Mouse (Mus musculus) brain, embryonic 14.5 days (tissue): ENCODE data around the gene Unc119b. TPM values are rescaled to one million over a fixed set of nuclear protein-coding genes. Genes with fewer than 3 reads are reported as not detected.
"Not testable (repeated sequence)": the region's sequence is repeated elsewhere in the genome, so short reads cannot be mapped to it uniquely, and the experiment has no call there.

Source experiments
- DNase-seq: peaks from one replicate; pipeline ENCODE4 v3.0.0-alpha.2; 2011; ENCODE audit warnings: low read depth
- CTCF ChIP-seq: fragments of 200-500 bp; IDR thresholded peaks from 2 replicates; pipeline ENCODE4 v1.5.1; 2012; ENCODE audit warnings: inconsistent platforms, mild to moderate bottlenecking, moderate library complexity, borderline replicate concordance; ENCODE audit not compliant: insufficient read depth, insufficient read length; ENCODE audit errors: extremely low read depth
- POLR2A ChIP-seq: fragments of 200-500 bp; IDR thresholded peaks from 2 replicates; pipeline ENCODE4 v1.6.1; 2012; ENCODE audit warnings: mild to moderate bottlenecking, inconsistent platforms, borderline replicate concordance; ENCODE audit not compliant: poor library complexity, insufficient read depth, insufficient read length, severe bottlenecking; ENCODE audit errors: extremely low read depth
- polyA plus RNA-seq: library from polyadenylated mRNA; depleted of rRNA; stranded (reverse); fragments of >200 nt; gene quantifications from 2 replicates; pipeline ENCODE4 v1.2.3, GENCODE M21; 2012

Unc119b gene
- polyA plus RNA-seq, 1 experiment = 49.7 TPM

DNA sequence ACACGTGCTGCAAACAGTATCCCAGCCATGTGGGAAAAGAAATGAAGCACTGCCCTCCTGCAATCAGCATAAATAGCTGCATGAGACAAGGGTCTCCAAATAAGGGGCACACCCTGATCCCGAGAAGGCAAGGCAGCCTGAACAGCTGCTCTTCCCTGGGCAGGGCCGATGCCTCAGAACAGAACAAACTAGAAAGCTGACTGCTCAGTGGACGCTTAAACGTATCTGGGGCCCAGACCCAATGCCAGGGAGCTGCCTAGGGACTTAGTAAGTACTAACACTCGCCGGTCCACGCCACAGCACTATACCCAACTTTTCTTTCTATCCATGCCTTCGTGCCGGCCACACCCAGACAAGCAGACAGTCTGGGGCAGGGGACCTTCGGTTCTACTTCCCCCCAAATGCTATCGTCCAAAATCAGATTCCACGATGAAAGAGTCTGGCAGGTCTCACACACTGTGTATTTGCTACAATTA, 20.4 kb upstream of the Unc119b start:
- no peak for TF ChIP-seq CTCF
- TF ChIP-seq POLR2A = no peak

DNA sequence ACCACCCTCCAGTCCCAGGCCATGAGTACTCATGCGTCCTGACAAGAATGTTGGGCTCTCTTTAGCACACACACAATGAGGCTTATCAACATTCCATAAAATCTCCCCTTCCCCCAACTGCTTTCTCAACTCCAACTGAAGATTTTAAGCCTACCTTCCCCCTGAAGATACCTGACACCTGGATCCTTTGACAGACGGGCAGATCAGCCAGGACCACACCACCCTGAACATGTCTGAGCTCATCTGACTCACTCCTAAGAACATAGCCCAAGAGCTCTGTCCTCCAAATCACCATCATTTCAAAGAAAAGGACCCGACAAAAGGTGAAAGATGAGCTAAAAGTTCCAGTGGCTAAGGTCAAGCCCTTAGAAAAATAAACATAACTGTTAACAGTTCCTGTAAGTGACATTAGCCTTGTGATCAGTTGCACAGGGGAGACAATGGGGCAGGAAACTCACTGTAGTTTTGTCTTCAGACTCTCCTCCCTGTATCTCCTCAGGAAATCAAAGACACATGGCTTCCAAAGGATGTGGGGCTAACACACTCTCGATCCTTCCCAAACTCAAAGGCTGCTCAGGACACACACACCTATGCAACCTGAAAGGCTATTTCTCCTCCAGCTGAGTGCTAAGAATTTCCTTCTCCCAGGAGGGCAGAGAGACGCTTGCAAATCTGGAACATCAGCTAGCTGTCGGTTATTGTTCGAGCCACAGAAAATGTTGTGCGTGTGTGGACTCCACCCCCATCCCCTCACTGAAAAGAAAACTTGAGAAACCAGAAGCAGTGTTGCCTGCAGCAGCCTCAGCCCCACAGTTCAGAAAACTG, 17.6 kb upstream of the Unc119b start:
- no peak for TF ChIP-seq POLR2A
- TF ChIP-seq CTCF = no peak
- no peak for DNase-seq

More for the DNA sequence above, 20.4 kb upstream of the Unc119b start:
- no peak for DNase-seq

GRCm38 (mm10) chr5:115151457-115151856, 16.7 kb upstream of the Unc119b start:
- DNase-seq = no peak
- TF ChIP-seq CTCF (no peak), POLR2A (no peak)

DNA sequence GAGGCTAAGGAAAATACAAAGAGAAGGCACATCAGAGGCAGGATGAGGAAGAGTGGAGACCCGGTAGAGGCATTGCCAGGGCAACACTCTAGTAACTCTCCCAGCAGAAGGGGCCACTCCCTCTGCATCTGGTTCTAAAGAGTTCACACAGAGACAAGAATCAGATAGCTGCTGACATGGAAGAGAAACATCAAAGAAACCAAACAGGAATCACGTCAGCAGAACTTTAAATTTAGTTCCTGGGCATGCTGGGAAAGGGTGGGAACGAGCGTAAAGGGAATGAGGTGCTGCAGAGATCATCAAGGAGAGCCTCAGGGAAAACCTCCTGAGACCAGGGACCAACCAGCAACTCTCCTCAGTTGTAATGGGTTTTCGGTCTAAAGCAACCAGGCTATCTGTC, 16.2 kb upstream of the Unc119b start:
- no peak for TF ChIP-seq POLR2A
- no peak for TF ChIP-seq CTCF
- DNase-seq = no peak

DNA sequence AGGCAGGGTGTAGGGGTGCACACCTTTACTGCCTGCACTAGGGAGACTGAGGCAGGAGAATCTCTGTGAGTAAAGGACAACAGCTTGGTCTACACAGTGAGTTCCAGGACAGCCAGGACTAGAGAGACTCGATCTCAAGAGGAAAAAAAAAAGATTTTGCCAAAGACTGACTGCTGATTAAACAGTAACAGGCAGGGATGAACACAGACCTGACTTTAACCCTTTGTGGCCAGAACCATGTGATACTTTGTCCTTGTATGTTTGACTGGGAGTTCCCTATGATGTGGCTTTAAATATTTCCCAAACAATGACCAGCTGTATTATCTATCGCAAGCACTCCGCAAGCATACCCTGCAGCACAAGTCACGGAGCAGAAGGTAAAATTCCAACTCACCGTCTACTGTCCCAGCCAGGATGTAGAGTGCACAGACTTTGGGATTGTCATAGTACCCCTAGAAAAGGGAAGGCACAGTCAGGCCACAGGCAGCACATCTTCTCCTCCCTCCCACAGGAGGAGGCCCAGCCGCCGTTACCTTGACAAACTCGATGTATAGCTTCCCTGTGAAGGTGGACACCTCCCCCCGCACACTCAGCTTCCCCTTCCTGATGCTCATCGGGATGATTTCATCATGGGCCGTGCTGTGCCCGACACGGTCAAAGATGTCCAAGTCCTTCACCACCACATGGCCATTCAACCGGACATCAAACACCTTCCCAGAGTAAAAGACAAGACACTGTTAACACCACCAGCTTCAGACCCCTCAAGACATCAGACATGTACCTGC, 15.1 kb upstream of the Unc119b start:
- TF ChIP-seq POLR2A = no peak
- no peak for TF ChIP-seq CTCF
- DNase-seq = no peak

DNA sequence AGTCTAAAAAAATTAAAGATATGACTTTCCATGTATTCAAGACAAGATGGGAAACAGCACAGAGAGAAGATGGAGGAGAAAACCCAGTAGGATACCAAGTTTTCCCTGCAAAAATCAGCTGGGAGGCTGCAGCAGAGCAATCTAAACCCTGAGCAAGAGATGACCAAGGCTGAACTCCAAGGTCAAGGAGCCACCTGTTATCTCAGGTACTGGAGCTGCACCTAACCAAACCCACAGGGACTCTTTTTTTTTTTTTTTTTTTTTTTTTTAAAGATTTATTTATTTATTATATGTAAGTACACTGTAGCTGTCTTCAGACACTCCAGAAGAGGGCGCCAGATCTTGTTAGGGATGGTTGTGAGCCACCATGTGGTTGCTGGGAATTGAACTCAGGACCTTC, 14.1 kb upstream of the Unc119b start:
- not testable (repeated sequence) for DNase-seq

GRCm38 (mm10) chr5:115148378-115148777, 13.6 kb upstream of the Unc119b start:
- TF ChIP-seq CTCF (no peak), POLR2A (no peak)
- DNase-seq = no peak

DNA sequence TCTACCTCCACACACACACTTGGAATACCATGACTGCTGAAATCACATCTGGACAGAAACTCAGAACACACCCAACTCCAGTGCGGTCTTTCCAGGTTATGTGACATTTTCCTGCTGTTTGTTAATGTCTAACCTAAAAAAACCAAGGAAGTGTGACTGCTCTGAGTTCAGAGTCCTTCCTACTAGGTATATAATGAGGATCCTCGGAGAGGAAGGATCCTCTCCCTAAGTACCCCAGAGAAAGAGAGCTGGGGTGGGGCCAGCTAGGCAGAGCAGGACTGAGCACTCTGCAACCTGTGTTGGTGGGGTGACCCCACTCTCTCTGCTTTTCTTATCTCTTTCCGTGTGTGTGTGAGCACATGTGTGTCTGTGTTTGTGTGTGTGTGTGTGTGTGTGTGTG, 12.6 kb upstream of the Unc119b start:
- TF ChIP-seq CTCF (no peak), POLR2A (no peak)
- DNase-seq = no peak

- TF ChIP-seq POLR2A = no peak
- TF ChIP-seq CTCF = no peak
- DNase-seq = no peak
Measured at GRCm38 (mm10) chr5:115146747-115147130, 12.0 kb upstream of the Unc119b start.

DNA sequence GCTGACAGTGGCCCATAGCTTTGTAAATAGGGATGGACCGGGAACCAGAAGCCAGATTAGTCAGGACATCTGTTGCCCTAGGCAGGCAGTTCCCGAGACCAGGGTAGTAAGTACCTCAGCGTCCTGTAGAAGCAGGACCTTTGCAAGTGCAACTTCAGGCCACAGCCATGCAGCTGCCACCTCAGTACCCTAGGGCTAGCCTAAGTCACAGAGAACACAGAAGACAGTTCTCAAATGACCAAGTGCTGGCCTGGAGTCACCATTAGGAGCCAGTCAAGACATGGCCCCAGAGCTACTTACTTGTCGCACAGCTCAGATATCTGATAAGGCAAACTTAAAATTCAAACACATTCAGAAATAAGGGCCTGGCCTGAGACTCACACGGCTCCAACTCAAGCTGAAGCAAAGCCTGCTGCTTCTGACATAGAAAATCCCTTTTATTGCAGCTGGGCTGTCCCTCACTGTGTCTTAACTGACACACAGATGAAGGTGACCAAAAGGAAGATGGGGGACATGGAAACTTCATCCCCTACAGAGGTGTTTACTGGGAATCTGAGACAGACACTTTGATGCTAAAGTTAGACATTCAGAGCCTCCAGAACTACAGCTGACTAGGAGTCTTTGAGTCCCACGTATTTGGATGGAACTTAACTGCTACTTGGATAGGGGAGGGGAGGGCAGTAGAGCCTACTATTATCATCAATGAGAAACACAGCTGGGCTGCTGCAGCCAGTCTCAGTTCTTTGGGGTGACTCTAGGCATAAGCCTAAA, 11.4 kb upstream of the Unc119b start:
- TF ChIP-seq POLR2A (no peak), CTCF (no peak)
- no peak for DNase-seq

GRCm38 (mm10) chr5:115145253-115145968, 10.6 kb upstream of the Unc119b start:
- no peak for DNase-seq
- no peak for TF ChIP-seq CTCF
- TF ChIP-seq POLR2A = no peak

DNA sequence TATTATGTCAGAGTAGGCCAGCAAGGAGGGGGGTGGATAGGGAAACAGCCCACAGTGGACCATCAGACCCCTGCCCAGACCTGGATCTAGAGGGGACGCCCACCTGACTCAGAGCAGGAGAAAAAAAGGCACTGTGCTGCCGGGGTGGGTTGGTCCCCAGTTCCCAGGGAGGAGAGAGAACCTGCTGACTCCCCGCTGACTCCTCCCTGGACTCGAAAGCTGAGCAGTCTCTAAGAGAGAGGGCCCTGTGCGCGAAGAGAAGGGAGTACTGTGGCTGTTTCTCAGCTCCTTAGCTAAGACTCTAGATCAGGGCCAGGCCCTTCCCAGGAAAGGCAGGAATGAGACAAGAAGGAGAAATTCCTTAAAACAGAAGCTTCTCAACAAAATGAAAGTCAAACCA, 9.7 kb upstream of the Unc119b start:
- TF ChIP-seq POLR2A = no peak
- no peak for TF ChIP-seq CTCF
- DNase-seq = no peak
